Mouse (Mus musculus): ENCODE data around the gene Pex11g.

Pex11g gene

GRCm38 (mm10) chr8:3414639-3415190 lies 52.8 kb downstream of the Pex11g start:
- no peak for DNase-seq

- DNase-seq, result no peak
Observed at GRCm38 (mm10) chr8:3412816-3413215, 54.7 kb downstream of the Pex11g start.

GRCm38 (mm10) chr8:3411901-3412301 lies 55.6 kb downstream of the Pex11g start:
- peak in 1 of 2 experiments; percentile 30 for DNase-seq

GRCm38 (mm10) chr8:3411085-3411484 lies 56.4 kb downstream of the Pex11g start:
- DNase-seq, result no peak

- no peak for DNase-seq
Observed at GRCm38 (mm10) chr8:3407417-3407816, 60.1 kb downstream of the Pex11g start.
